Mouse (Mus musculus) lung, postnatal 0 days (tissue): ENCODE measurements around the gene Elmod3.

ENCODE experiments used
- CTCF ChIP-seq: IDR thresholded peaks from 2 replicates; pipeline ENCODE4 v1.5.1; 2016; ENCODE audit warnings: antibody characterized with exemption, mild to moderate bottlenecking
- EP300 ChIP-seq: IDR thresholded peaks from 2 replicates; pipeline ENCODE4 v1.6.1; 2016; ENCODE audit warnings: antibody characterized with exemption, mild to moderate bottlenecking, control low read depth

GRCm38 (mm10) chr6:72550503-72551100 lies 47.6 kb downstream of the Elmod3 start:
- no peak for TF ChIP-seq CTCF
- TF ChIP-seq EP300 = no peak
